25 mouse cellular contexts compared by ENCODE assay signal in genomic region chr13:55247293-55248030, GRCm38 (mm10). TPM values are rescaled to one million over a fixed set of nuclear protein-coding genes. Genes with fewer than 3 reads are reported as not detected.
DNase-seq lines count a peak whose midpoint lies in the region; ATAC-seq and TF ChIP-seq lines count a peak whose summit lies in the region.
"Had no signal": no experiment of that assay in that cellular context is flagged by ENCODE, and none has a peak within 500 bp of the region (broad histone marks: within the 10 kb centered on the region; RNA-seq: fewer than 3 reads in every experiment).

No protein-coding gene starts in this region.

- no peak for TF ChIP-seq POLR2A in ES-Bruce4 (IDR thresholded peaks at IDR 0.05; ENCODE audit: insufficient read depth, low read length)

- H3K4me1 ChIP-seq in E14TG2a.4 (replicated peaks; ENCODE audit: low read depth, low read length) (peaks cover 72% of the 10 kb centered on the region), ES-Bruce4 (ENCODE audit: control insufficient read depth, insufficient read depth, low read length) (peaks cover 5% of the 10 kb centered on the region), ES-E14 (ENCODE audit: control insufficient read depth in 2 of 2, insufficient read depth in 2 of 2, low read length in 2 of 2, poor library complexity in 1 of 2) (peaks cover 4 to 10% of the 10 kb centered on the region in 2 experiments; a peak in 3 of 4 replicates)
- H3K4me1 ChIP-seq: embryonic facial prominence, embryonic 10.5 days; embryonic facial prominence, embryonic 12.5 days had no signal

- DNase-seq in ES-E14 (ENCODE audit: low read depth, low spot score) = peak; percentile 88
- peak; percentile 75 for DNase-seq in WW6 (ENCODE audit: low read depth, low spot score)
- no peak for DNase-seq in gastrocnemius, adult 8-10 months (ENCODE audit: low spot score in 2 of 2)
- DNase-seq in retina, postnatal 1 day = no peak
- no peak for DNase-seq in spleen, postnatal 14 days (ENCODE audit: low spot score in 2 of 2)
- DNase-seq: adrenal gland, adult 2 months; adrenal gland, postnatal 10 days; adrenal gland, postnatal 25 days; cerebellum, adult 11 months; cerebellum, adult 2 months; cerebellum, adult 9-10 months; cerebellum, postnatal 10 days; cerebellum, postnatal 25 days; forebrain, postnatal 0 days had no signal

- H3K36me3 ChIP-seq in E14TG2a.4 (ENCODE audit: insufficient read depth, low read length) = peaks cover 79% of the 10 kb centered on the region
- peaks cover 44% of the 10 kb centered on the region for H3K36me3 ChIP-seq in ES-Bruce4 (ENCODE audit: control insufficient read depth, insufficient read depth, low read length, poor library complexity, severe bottlenecking)
- peaks cover 16% of the 10 kb centered on the region for H3K36me3 ChIP-seq in ES-E14 (ENCODE audit: control insufficient read depth, insufficient read depth, low read length, poor library complexity, severe bottlenecking)

- H3K4me3 ChIP-seq in E14TG2a.4 (replicated peaks; ENCODE audit: low read length) (peak overlapping the region; percentile 73), ES-Bruce4 (ENCODE audit: low read depth, low read length) (peak overlapping the region; percentile 60), ES-E14 (ENCODE audit: insufficient read depth in 1 of 2, low read depth in 1 of 2, low read length in 2 of 2, poor library complexity in 1 of 2, severe bottlenecking in 1 of 2) (peak overlapping the region; percentile 39 to 56)
- H3K4me3 ChIP-seq: embryonic facial prominence, embryonic 10.5 days; embryonic facial prominence, embryonic 12.5 days; forebrain, embryonic 13.5 days; forebrain, embryonic 15.5 days had no signal

- no peak for TF ChIP-seq CTCF in E14TG2a.4 (conservative IDR thresholded peaks at IDR 0.05; ENCODE audit: low read length)
- no peak for TF ChIP-seq CTCF in ES-Bruce4 (IDR thresholded peaks at IDR 0.05; ENCODE audit: low read depth, low read length)

- peak; percentile 58; the same call in 1 of the 2 replicates for TF ChIP-seq EP300 in ES-Bruce4 (IDR thresholded peaks at IDR 0.05; ENCODE audit: insufficient read depth, low read depth, low read length)

- H3K27ac ChIP-seq in ES-Bruce4 (ENCODE audit: insufficient read depth, low read length) (peak overlapping the region; percentile 91), ES-E14 (ENCODE audit: insufficient read depth, low read depth, low read length, poor library complexity, severe bottlenecking) (peak overlapping the region; percentile 96)
- H3K27ac ChIP-seq: embryonic facial prominence, embryonic 10.5 days; embryonic facial prominence, embryonic 12.5 days; forebrain, embryonic 13.5 days; forebrain, embryonic 15.5 days had no signal

- no peak for ATAC-seq in megakaryocyte-erythroid progenitor cell, adult 5-6 weeks (replicated peaks; ENCODE audit: low FRiP score, low TSS enrichment, poor library complexity, severe bottlenecking)
- ATAC-seq: CD4-positive, CD25-positive, alpha-beta regulatory T cell, adult 4 months; forebrain, embryonic 13.5 days; forebrain, embryonic 15.5 days; forebrain, postnatal 0 days; Patski had no signal

- H3K9ac ChIP-seq in ES-Bruce4 (ENCODE audit: low read depth, poor library complexity, severe bottlenecking) (peak overlapping the region; percentile 68), ES-E14 (ENCODE audit: insufficient read depth, low read depth, low read length, poor library complexity, severe bottlenecking) (peak overlapping the region; percentile 55; the same call in 1 of the 2 replicates)
- H3K9ac ChIP-seq: embryonic facial prominence, embryonic 12.5 days; forebrain, embryonic 13.5 days; forebrain, embryonic 15.5 days; forebrain, postnatal 0 days had no signal

- H3K27me3 ChIP-seq in E14TG2a.4 (ENCODE audit: insufficient read depth, low read length) = no peaks in the 10 kb centered on the region
- H3K27me3 ChIP-seq in ES-Bruce4 (ENCODE audit: control insufficient read depth, insufficient read depth, low read length, poor library complexity, severe bottlenecking) = no peaks in the 10 kb centered on the region
- H3K27me3 ChIP-seq: CH12.LX; embryonic facial prominence, embryonic 12.5 days; forebrain, embryonic 13.5 days; forebrain, embryonic 15.5 days; Patski had no signal

- in situ Hi-C loops in ES-E14 (cut with MboI; ENCODE audit: low sequenced_read_pairs in 2 of 2, unreplicated experiment in 2 of 2) = no loop called here

- H3K9me3 ChIP-seq in E14TG2a.4 (ENCODE audit: low read length) (no peaks in the 10 kb centered on the region), ES-Bruce4 (replicated peaks; ENCODE audit: control insufficient read depth, insufficient read depth, low read length, poor library complexity, severe bottlenecking) (no peaks in the 10 kb centered on the region), ES-E14 (ENCODE audit: control insufficient read depth, insufficient read depth, low read depth, low read length) (no peaks in the 10 kb centered on the region)
- H3K9me3 ChIP-seq: embryonic facial prominence, embryonic 10.5 days; embryonic facial prominence, embryonic 12.5 days; forebrain, embryonic 13.5 days; forebrain, embryonic 15.5 days; G1E had no signal

TF ChIP-seq in ES-E14, 5 proteins besides CTCF, POLR2A, EP300 and RAD21:
- TF ChIP-seq CHD2 (IDR thresholded peaks at IDR 0.05; ENCODE audit: low read depth, low read length) (no peak), ZNF384 (IDR thresholded peaks at IDR 0.05; ENCODE audit: low read depth, low read length) (no peak), MAFK (IDR thresholded peaks at IDR 0.05; ENCODE audit: insufficient read depth, low read depth, low read length) (peak; percentile 15; the same call in 1 of the 2 replicates), HCFC1 (IDR thresholded peaks at IDR 0.05; ENCODE audit: borderline replicate concordance, insufficient read depth, low read length) (no peak), ZC3H11A (IDR thresholded peaks at IDR 0.05; ENCODE audit: borderline replicate concordance, low read depth, low read length) (no peak)

RNA-seq across cellular contexts. Expression of gene Nsd1, which starts 37.9 kb away (rescaled TPM):
- polyA plus RNA-seq in ES-Bruce4 (2011; ENCODE audit: insufficient read depth, insufficient read length, low read depth, missing spikeins) = 162 TPM in 2 replicates
- total RNA-seq in ES-E14 (2012; rRNA removed) = 120 and 135 TPM in 2 replicates
- 10 to 100 TPM; 43.6 to 62.2 (median 47.4) TPM for total RNA-seq in gastrocnemius, adult 8-10 months (2022)
- 99.4 and 139 TPM in 2 replicates for total RNA-seq in megakaryocyte-erythroid progenitor cell, adult 5-6 weeks (2014; fragmentation: Nextera tagmentation)
- total RNA-seq in megakaryocyte-erythroid progenitor cell, adult 5-6 weeks (2017) = 77.3 and 94.1 TPM in 2 replicates

Comparison
In these comparisons a context has a peak if more than half of its experiments do, and no peak if none do; other contexts are left out.
1. DNase-seq: peak in ES-E14 (single experiment) and WW6 (single experiment); none in gastrocnemius, adult 8-10 months (0 of 2), retina, postnatal 1 day (single experiment) and spleen, postnatal 14 days (0 of 2).
2. Peak in every context shown above with its lines, with median percentiles within 50 percentile points of each other: H3K4me3 ChIP-seq.